Mouse (Mus musculus): ENCODE measurements around the gene Fkbp1a. TPM values are rescaled to one million over a fixed set of nuclear protein-coding genes. Genes with fewer than 3 reads are reported as not detected.
A peak's percentile ranks its signal among the peaks of the same experiment; 100 is the strongest.

Gene Fkbp1a
- 744 and 751 TPM in 2 replicates for polyA plus RNA-seq (2014; fragmentation: Nextera tagmentation; extraction: Ambion mirVana)

GRCm38 (mm10) chr2:151542323-151543062 lies at the start of gene Fkbp1a:
Gene Fkbp1a (plus strand): TSS chr2:151542483.
- H3K4me1 ChIP-seq (ENCODE audit: control insufficient read depth in 2 of 2, insufficient read depth in 2 of 2, low read length in 2 of 2) = peaks cover 16 to 38% of the 10 kb centered on the region in 2 experiments
- H3K36me3 ChIP-seq (ENCODE audit: control insufficient read depth, insufficient read depth, low read length) = peaks cover 36% of the 10 kb centered on the region
- ATAC-seq (ENCODE audit: insufficient number of reproducible peaks, insufficient read depth, low FRiP score, low read depth) = peak; percentile 94
- peak within 1 kb of the TSS; percentile 84 for H3K4me2 ChIP-seq (ENCODE audit: low read length)
- under 1% methylated on average over 59 of the region's 93 CpGs for WGBS
- H3K27ac ChIP-seq (replicated peaks in 1 of 2; ENCODE audit: control insufficient read depth in 1 of 2, insufficient read depth in 1 of 2, low read depth in 2 of 2, low read length in 2 of 2) = peak within 1 kb of the TSS; percentile 94 to 97
- H3K9ac ChIP-seq (ENCODE audit: low read length) = peak within 1 kb of the TSS; percentile 98
- no peaks in the 10 kb centered on the region for H3K27me3 ChIP-seq (ENCODE audit: control insufficient read depth, insufficient read depth, low read length)
- H3K4me3 ChIP-seq (ENCODE audit: control insufficient read depth in 1 of 2, insufficient read depth in 1 of 2, low read depth in 1 of 2, low read length in 2 of 2) = peak within 1 kb of the TSS; percentile 88 to 99
- H3K9me3 ChIP-seq (ENCODE audit: control insufficient read depth, low read length) = no peaks in the 10 kb centered on the region

- WGBS = under 1% methylated on average over 73 of the region's 73 CpGs
- peak within 1 kb of the TSS in 1 of 2 experiments; percentile 53; a peak in 2 of 4 replicates for H3K27ac ChIP-seq (replicated peaks in 1 of 2; ENCODE audit: control insufficient read depth in 1 of 2, insufficient read depth in 1 of 2, low read depth in 2 of 2, low read length in 2 of 2)
- H3K27me3 ChIP-seq (ENCODE audit: control insufficient read depth, insufficient read depth, low read length) = no peaks in the 10 kb centered on the region
- peak within 1 kb of the TSS; percentile 95 for H3K9ac ChIP-seq (ENCODE audit: low read length)
- H3K4me2 ChIP-seq (ENCODE audit: low read length) = peak within 1 kb of the TSS; percentile 88
- peak within 1 kb of the TSS; percentile 73 to 93 for H3K4me3 ChIP-seq (ENCODE audit: control insufficient read depth in 1 of 2, insufficient read depth in 1 of 2, low read depth in 1 of 2, low read length in 2 of 2)
- peaks cover 31% of the 10 kb centered on the region for H3K36me3 ChIP-seq (ENCODE audit: control insufficient read depth, insufficient read depth, low read length)
- peak; percentile 98 for ATAC-seq (ENCODE audit: insufficient number of reproducible peaks, insufficient read depth, low FRiP score, low read depth)
- peaks cover 0 to 5% of the 10 kb centered on the region in 2 experiments; a peak in 2 of 4 replicates for H3K4me1 ChIP-seq (ENCODE audit: control insufficient read depth in 2 of 2, insufficient read depth in 2 of 2, low read length in 2 of 2)
- H3K9me3 ChIP-seq (ENCODE audit: control insufficient read depth, low read length) = no peaks in the 10 kb centered on the region
These were observed 48.1 kb upstream of the Fkbp1a start, which contains the start of gene Nsfl1c for GRCm38 (mm10) chr2:151494035-151494803. Gene Nsfl1c (plus strand): TSS chr2:151494182.

GRCm38 (mm10) chr2:151498358-151498757 lies 43.9 kb upstream of the Fkbp1a start:
- Histone ChIP-seq H3K36me3 (ENCODE audit: control insufficient read depth, insufficient read depth, low read length) (peaks cover 70% of the 10 kb centered on the region), H3K9me3 (ENCODE audit: control insufficient read depth, low read length) (no peaks in the 10 kb centered on the region), H3K9ac (ENCODE audit: low read length) (no peak overlapping the region), H3K27ac (replicated peaks in 1 of 2; ENCODE audit: control insufficient read depth in 1 of 2, insufficient read depth in 1 of 2, low read depth in 2 of 2, low read length in 2 of 2) (no peak overlapping the region), H3K4me2 (ENCODE audit: low read length) (no peak overlapping the region), H3K4me1 (ENCODE audit: control insufficient read depth in 2 of 2, insufficient read depth in 2 of 2, low read length in 2 of 2) (peaks cover 0 to 5% of the 10 kb centered on the region in 2 experiments; a peak in 2 of 4 replicates), H3K4me3 (ENCODE audit: control insufficient read depth in 1 of 2, insufficient read depth in 1 of 2, low read depth in 1 of 2, low read length in 2 of 2) (no peak overlapping the region), H3K27me3 (ENCODE audit: control insufficient read depth, insufficient read depth, low read length) (no peaks in the 10 kb centered on the region)
- no peak for ATAC-seq (ENCODE audit: insufficient number of reproducible peaks, insufficient read depth, low FRiP score, low read depth)
- WGBS = 61% methylated on average over 3 of the region's 3 CpGs

DNA sequence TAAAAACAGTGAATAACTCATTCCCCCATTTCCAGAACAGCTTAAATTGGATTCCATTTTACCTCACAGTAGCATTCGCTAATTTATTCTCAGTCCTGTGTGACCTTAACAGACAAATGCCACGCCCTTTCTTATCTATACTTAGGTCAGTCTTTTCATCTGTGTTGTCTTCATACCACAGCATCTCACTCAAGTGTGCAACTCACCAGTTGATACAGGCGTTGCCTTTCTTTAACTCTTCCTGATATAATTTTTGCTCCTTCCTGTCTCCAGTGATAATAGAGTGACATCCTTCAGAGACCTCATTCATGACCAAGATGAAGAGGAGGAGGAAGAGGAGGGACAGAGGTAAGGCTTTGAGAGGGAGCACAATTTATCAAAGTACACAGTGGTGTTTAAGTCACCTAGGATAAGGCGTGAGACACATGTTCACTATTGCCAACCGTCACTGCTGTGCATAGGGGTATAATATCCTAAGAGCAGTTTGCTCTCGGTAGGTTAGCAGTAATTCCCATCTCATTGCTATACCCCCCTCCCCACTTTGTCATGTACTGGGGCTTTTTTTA lies 41.8 kb upstream of the Fkbp1a start:
- WGBS = 83% methylated on average over 6 of the region's 6 CpGs
- Histone ChIP-seq H3K4me2 (ENCODE audit: low read length) (no peak overlapping the region), H3K4me3 (ENCODE audit: control insufficient read depth in 1 of 2, insufficient read depth in 1 of 2, low read depth in 1 of 2, low read length in 2 of 2) (no peak overlapping the region), H3K27ac (replicated peaks in 1 of 2; ENCODE audit: control insufficient read depth in 1 of 2, insufficient read depth in 1 of 2, low read depth in 2 of 2, low read length in 2 of 2) (no peak overlapping the region), H3K4me1 (ENCODE audit: control insufficient read depth in 2 of 2, insufficient read depth in 2 of 2, low read length in 2 of 2) (no peaks in the 10 kb centered on the region), H3K27me3 (ENCODE audit: control insufficient read depth, insufficient read depth, low read length) (no peaks in the 10 kb centered on the region), H3K9me3 (ENCODE audit: control insufficient read depth, low read length) (no peaks in the 10 kb centered on the region), H3K36me3 (ENCODE audit: control insufficient read depth, insufficient read depth, low read length) (peaks cover 91% of the 10 kb centered on the region), H3K9ac (ENCODE audit: low read length) (no peak overlapping the region)
- ATAC-seq (ENCODE audit: insufficient number of reproducible peaks, insufficient read depth, low FRiP score, low read depth) = no peak

- no peaks in the 10 kb centered on the region for H3K4me1 ChIP-seq (ENCODE audit: control insufficient read depth in 2 of 2, insufficient read depth in 2 of 2, low read length in 2 of 2)
- 90% methylated on average over 4 of the region's 4 CpGs for WGBS
- peaks cover 94% of the 10 kb centered on the region for H3K36me3 ChIP-seq (ENCODE audit: control insufficient read depth, insufficient read depth, low read length)
- no peak for ATAC-seq (ENCODE audit: insufficient number of reproducible peaks, insufficient read depth, low FRiP score, low read depth)
- H3K9me3 ChIP-seq (ENCODE audit: control insufficient read depth, low read length) = no peaks in the 10 kb centered on the region
- no peaks in the 10 kb centered on the region for H3K27me3 ChIP-seq (ENCODE audit: control insufficient read depth, insufficient read depth, low read length)
- no peak overlapping the region for H3K27ac ChIP-seq (replicated peaks in 1 of 2; ENCODE audit: control insufficient read depth in 1 of 2, insufficient read depth in 1 of 2, low read depth in 2 of 2, low read length in 2 of 2)
- no peak overlapping the region for H3K4me3 ChIP-seq (ENCODE audit: control insufficient read depth in 1 of 2, insufficient read depth in 1 of 2, low read depth in 1 of 2, low read length in 2 of 2)
- no peak overlapping the region for H3K9ac ChIP-seq (ENCODE audit: low read length)
- no peak overlapping the region for H3K4me2 ChIP-seq (ENCODE audit: low read length)
These were observed 38.1 kb upstream of the Fkbp1a start for GRCm38 (mm10) chr2:151504226-151504625.

DNA sequence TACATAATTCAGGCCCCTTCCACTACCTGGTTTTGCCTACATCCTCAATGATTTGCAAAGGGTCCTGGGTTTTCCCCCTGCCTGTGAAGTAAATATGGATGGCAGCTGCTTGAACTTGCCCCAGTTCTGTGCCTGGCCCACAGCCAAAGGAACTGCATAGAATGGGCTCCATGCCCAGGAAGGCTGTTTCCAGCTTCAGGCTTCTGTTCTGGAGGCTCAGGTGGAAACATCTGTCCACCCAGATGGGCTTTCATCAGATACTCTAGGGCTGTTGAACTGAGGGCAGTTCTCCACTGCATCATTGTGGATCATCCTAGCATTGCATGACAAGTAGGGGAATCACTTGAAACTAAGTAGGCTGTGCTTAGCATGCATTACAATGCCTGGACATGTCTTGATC lies 30.1 kb upstream of the Fkbp1a start:
- peaks cover 92% of the 10 kb centered on the region for H3K36me3 ChIP-seq (ENCODE audit: control insufficient read depth, insufficient read depth, low read length)
- no peaks in the 10 kb centered on the region for H3K27me3 ChIP-seq (ENCODE audit: control insufficient read depth, insufficient read depth, low read length)
- no peak overlapping the region for H3K9ac ChIP-seq (ENCODE audit: low read length)
- no peak overlapping the region for H3K27ac ChIP-seq (replicated peaks in 1 of 2; ENCODE audit: control insufficient read depth in 1 of 2, insufficient read depth in 1 of 2, low read depth in 2 of 2, low read length in 2 of 2)
- ATAC-seq (ENCODE audit: insufficient number of reproducible peaks, insufficient read depth, low FRiP score, low read depth) = 0 out of 2 replicates have a peak, but pooled peaks have one; percentile 40
- peaks cover 3 to 8% of the 10 kb centered on the region in 2 experiments; a peak in 2 of 4 replicates for H3K4me1 ChIP-seq (ENCODE audit: control insufficient read depth in 2 of 2, insufficient read depth in 2 of 2, low read length in 2 of 2)
- H3K4me3 ChIP-seq (ENCODE audit: control insufficient read depth in 1 of 2, insufficient read depth in 1 of 2, low read depth in 1 of 2, low read length in 2 of 2) = no peak overlapping the region
- no peaks in the 10 kb centered on the region for H3K9me3 ChIP-seq (ENCODE audit: control insufficient read depth, low read length)
- no peak overlapping the region for H3K4me2 ChIP-seq (ENCODE audit: low read length)

GRCm38 (mm10) chr2:151513525-151514285 lies 28.6 kb upstream of the Fkbp1a start:
- Histone ChIP-seq H3K4me3 (ENCODE audit: control insufficient read depth in 1 of 2, insufficient read depth in 1 of 2, low read depth in 1 of 2, low read length in 2 of 2) (no peak overlapping the region), H3K9ac (ENCODE audit: low read length) (no peak overlapping the region), H3K27me3 (ENCODE audit: control insufficient read depth, insufficient read depth, low read length) (no peaks in the 10 kb centered on the region), H3K36me3 (ENCODE audit: control insufficient read depth, insufficient read depth, low read length) (peaks cover 80% of the 10 kb centered on the region), H3K9me3 (ENCODE audit: control insufficient read depth, low read length) (no peaks in the 10 kb centered on the region), H3K4me1 (ENCODE audit: control insufficient read depth in 2 of 2, insufficient read depth in 2 of 2, low read length in 2 of 2) (peaks cover 3 to 8% of the 10 kb centered on the region in 2 experiments; a peak in 2 of 4 replicates), H3K4me2 (ENCODE audit: low read length) (no peak overlapping the region), H3K27ac (replicated peaks in 1 of 2; ENCODE audit: control insufficient read depth in 1 of 2, insufficient read depth in 1 of 2, low read depth in 2 of 2, low read length in 2 of 2) (no peak overlapping the region)
- WGBS = 70% methylated on average over 3 of the region's 3 CpGs
- ATAC-seq (ENCODE audit: insufficient number of reproducible peaks, insufficient read depth, low FRiP score, low read depth) = no peak

Data from heart, embryonic 14.5 days (tissue).